Mouse (Mus musculus) liver, postnatal 0 days (tissue): Measurements from ENCODE around the gene Hist1h2bj.

Source experiments
- CTCF ChIP-seq: sonication (generic); IDR thresholded peaks from 2 replicates; pipeline ENCODE4 v1.5.1; 2016; ENCODE audit warnings: antibody characterized with exemption, low read depth
- EP300 ChIP-seq: IDR thresholded peaks from 2 replicates; pipeline ENCODE4 v1.6.1; 2016; ENCODE audit warnings: antibody characterized with exemption, low read depth, mild to moderate bottlenecking

- TF ChIP-seq CTCF (no peak), EP300 (no peak)
Observed at GRCm38 (mm10) chr13:22001346-22001745, 41.7 kb upstream of the Hist1h2bj start.
